Mouse (Mus musculus) olfactory bulb, adult 2 months (tissue): ENCODE results near the gene Pafah1b3.

ENCODE experiments used
- CTCF ChIP-seq: fragments of 200-500 bp; IDR thresholded peaks from 2 replicates; pipeline ENCODE4 v1.5.1; 2012; ENCODE audit warnings: low read depth, mild to moderate bottlenecking, low read length, moderate library complexity; ENCODE audit not compliant: insufficient read depth
- POLR2A ChIP-seq: fragments of 200-500 bp; IDR thresholded peaks from 2 replicates; pipeline ENCODE4 v1.6.1; 2012; ENCODE audit warnings: mild to moderate bottlenecking, low read depth, low read length, moderate library complexity; ENCODE audit not compliant: insufficient read depth

DNA sequence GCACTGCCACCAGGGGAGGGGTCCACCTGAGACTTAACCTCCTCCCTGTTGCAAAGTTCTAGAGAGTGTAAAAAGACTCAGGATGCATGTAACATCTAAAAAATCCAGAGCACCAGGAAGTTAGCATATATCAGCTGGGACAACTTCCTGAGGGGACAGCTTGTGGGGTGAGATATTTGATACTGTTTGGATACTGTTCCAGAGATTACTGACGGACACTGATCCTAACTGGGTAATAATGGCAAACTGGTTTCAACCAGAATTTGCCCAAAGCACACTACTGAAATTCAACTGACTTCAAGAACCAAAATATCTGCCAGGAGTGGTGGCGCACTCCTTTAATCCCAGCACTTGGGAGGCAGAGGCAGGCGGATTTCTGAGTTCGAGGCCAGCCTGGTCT, 3.3 kb downstream of the Pafah1b3 start:
- TF ChIP-seq CTCF: no peak
- TF ChIP-seq POLR2A: no peak
